8 mouse cellular contexts compared by ENCODE assay signal in the genomic region with DNA sequence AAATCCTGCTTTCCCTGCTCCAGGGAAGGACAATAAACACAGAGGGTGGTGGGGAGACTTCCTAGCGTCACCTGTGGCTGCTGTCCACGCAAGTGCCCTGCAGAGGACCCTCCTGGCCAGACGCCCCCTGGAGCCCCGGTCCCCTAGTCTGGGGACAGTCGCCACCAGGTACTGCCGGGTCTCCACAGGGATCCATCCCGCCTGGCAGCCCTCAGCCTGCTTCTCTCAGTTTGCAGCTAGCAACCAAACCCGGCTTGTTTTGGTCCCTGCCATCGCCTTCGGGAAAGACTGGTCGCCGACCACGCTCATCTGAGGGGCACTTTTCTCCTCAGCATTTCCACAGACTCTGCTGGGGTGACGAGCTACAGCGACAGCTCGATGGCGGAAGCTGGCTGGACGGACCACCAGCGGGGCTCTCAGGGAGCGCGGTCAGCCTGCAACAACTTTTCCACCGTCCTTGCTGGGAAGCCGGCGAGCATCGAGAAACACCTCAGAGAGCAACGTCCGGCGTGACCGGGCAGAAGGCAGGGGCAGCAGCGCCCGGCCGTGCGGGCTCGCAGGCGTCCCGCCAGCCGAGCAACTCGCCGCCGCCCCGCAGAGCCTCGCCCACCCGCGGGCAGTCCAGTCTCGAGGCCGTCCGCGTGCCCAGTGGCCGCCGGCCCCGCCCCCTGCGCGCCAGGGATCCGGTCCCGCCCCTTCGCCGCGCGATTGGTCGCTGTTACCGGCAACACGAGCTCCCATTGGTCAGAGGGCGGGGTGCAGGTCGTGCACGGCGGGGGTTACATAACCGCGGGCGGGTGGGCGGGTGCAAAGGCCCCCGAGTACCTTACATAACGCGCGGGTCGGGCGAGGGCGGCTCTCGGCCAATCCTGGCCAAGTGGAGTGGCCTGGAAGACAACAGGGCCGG. TPM values are rescaled to one million over a fixed set of nuclear protein-coding genes. Genes with fewer than 3 reads are reported as not detected.
DNase-seq lines count a peak whose midpoint lies in the region; ATAC-seq lines count a peak whose summit lies in the region.

A gene (minus strand): TSS at position 629 of the 907 bp plus-strand sequence.

- DNase-seq in adipocyte (ENCODE audit: low spot score): peak; percentile 96
- DNase-seq in embryo, embryonic 10 days (ENCODE audit: low spot score): peak; percentile 96
- peak; percentile 99 for DNase-seq in gastrocnemius, postnatal 10 days
- peak; percentile 94 for DNase-seq in induced T-regulatory cell, adult 2 months (ENCODE audit: low read depth)
- DNase-seq in left cerebral cortex, adult 9 months (ENCODE audit: low spot score in 2 of 2): peak; percentile 92 to 97
- DNase-seq in right cerebral cortex, postnatal 14 days: peak; percentile 99
- peak; percentile 98 for DNase-seq in urinary bladder, postnatal 36 days (ENCODE audit: low spot score in 2 of 2)

- peak; percentile 89 for ATAC-seq in megakaryocyte progenitor cell, adult 5-6 weeks (replicated peaks; ENCODE audit: poor library complexity)

RNA-seq across cellular contexts. Expression of the gene that starts here (rescaled TPM):
- total RNA-seq in gastrocnemius, postnatal 10 days (2021): 10 to 100 TPM; 15.5 to 17.0 TPM
- total RNA-seq in megakaryocyte progenitor cell, adult 5-6 weeks (2015): 8.7 and 12.5 TPM in 2 replicates
- 10.4 and 11.6 TPM in 2 replicates for total RNA-seq in megakaryocyte progenitor cell, adult 5-6 weeks (2017)

Comparison
In these comparisons a context has a peak if more than half of its experiments do, and no peak if none do; other contexts are left out.
1. Peak in every context shown above with its lines: DNase-seq and ATAC-seq.